ENCODE assay signal across 8 mouse cellular contexts in the genomic region with DNA sequence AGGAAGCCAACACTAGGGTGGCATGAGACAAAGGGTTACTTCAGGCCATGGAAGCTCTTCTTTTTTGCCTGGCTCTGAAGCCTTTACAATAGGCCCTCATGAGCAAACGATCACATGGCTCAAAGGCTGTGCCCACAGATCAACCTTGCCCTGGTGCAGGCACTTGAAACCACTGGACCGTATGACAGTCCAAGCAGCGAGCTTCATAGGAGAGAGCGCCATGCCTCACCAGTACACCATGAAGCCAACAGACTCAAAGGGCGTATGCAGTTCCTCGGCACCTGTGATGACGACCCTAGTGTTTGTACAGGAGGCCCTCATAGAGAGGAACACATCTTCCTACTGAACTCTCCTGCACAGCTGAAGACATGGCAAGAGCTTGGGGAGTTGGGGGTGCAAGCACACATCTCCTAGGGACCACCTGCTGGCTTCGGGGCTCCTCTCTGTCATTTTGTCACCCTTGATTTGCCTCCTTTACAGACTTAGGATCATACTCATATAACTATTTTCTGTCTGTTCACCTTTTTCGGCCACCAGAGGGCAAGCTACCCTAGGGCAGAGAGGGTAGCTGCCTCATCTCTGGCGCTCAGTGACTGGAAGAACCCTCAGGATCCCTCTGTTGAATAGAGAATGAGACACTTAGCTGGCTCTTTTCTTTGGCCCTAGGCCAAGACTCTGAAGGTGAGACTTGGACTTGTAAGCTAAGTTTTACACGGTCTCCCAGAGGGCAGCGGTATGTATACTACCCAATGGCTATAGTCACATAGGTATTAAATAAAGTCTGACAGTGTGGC.
A peak's percentile ranks its signal among the peaks of the same experiment; 100 is the strongest.
DNase-seq lines count a peak whose midpoint lies in the region; ATAC-seq and TF ChIP-seq lines count a peak whose summit lies in the region.

No protein-coding gene starts in this region.

- H3K4me2 ChIP-seq in forebrain, postnatal 0 days (ENCODE audit: low read depth) = no peak overlapping the region
- no peak overlapping the region for H3K4me2 ChIP-seq in hindbrain, postnatal 0 days (ENCODE audit: low read depth, low read length)
- no peak overlapping the region for H3K4me2 ChIP-seq in limb, embryonic 11.5 days (ENCODE audit: low read depth, severe bottlenecking)
- H3K4me2 ChIP-seq in stomach, embryonic 16.5 days (ENCODE audit: low read depth, low read length) = no peak overlapping the region

- no peaks in the 10 kb centered on the region for H3K9me3 ChIP-seq in forebrain, postnatal 0 days (ENCODE audit: low read length)
- H3K9me3 ChIP-seq in hindbrain, postnatal 0 days (ENCODE audit: low read length) = no peaks in the 10 kb centered on the region
- H3K9me3 ChIP-seq in limb, embryonic 11.5 days (ENCODE audit: control insufficient read depth, low read length) = no peaks in the 10 kb centered on the region
- H3K9me3 ChIP-seq in stomach, embryonic 16.5 days (replicated peaks; ENCODE audit: control insufficient read depth, low read length) = no peaks in the 10 kb centered on the region

- 69% methylated on average over 12 of the region's 12 CpGs for WGBS in forebrain, postnatal 0 days
- WGBS in hindbrain, postnatal 0 days = 72% methylated on average over 12 of the region's 12 CpGs
- WGBS in limb, embryonic 11.5 days = 87% methylated on average over 12 of the region's 12 CpGs
- 78% methylated on average over 12 of the region's 12 CpGs for WGBS in stomach, embryonic 16.5 days

- ATAC-seq in forebrain, postnatal 0 days = peak; percentile 72
- peak; percentile 72 for ATAC-seq in hindbrain, postnatal 0 days
- ATAC-seq in limb, embryonic 11.5 days (ENCODE audit: insufficient number of reproducible peaks, low FRiP score, low TSS enrichment, low read depth) = peak; percentile 24; the same call in 1 of the 2 replicates
- ATAC-seq in stomach, embryonic 16.5 days (ENCODE audit: insufficient read depth, low FRiP score) = peak; percentile 68; the same call in 1 of the 2 replicates

- H3K27ac ChIP-seq in testis, adult 2 months (ENCODE audit: control insufficient read depth, insufficient read depth, low read depth, low read length) = no peak overlapping the region
- no peak overlapping the region for H3K27ac ChIP-seq in forebrain, postnatal 0 days (ENCODE audit: low read depth, low read length)
- H3K27ac ChIP-seq in hindbrain, postnatal 0 days = 0 out of 2 replicates have a peak overlapping the region, but pooled peaks have one; percentile 20
- H3K27ac ChIP-seq in limb, embryonic 11.5 days (replicated peaks; ENCODE audit: low read depth, low read length) = no peak overlapping the region
- H3K27ac ChIP-seq in stomach, embryonic 16.5 days (ENCODE audit: low read length) = no peak overlapping the region

- DNase-seq in testis, postnatal 14 days (ENCODE audit: low spot score) = no peak
- DNase-seq in cerebellum, adult 11-12 months = peak; percentile 48
- peak; percentile 73 for DNase-seq in forebrain, postnatal 0 days
- peak; percentile 81 for DNase-seq in hindbrain, postnatal 0 days (ENCODE audit: low spot score)
- DNase-seq in limb, embryonic 11.5 days (ENCODE audit: low spot score) = peak; percentile 68
- DNase-seq in neural tube, embryonic 10.5 days (ENCODE audit: extremely low spot score, low spot score) = peak; percentile 42

- no peak for TF ChIP-seq POLR2A in testis, adult 2 months (IDR thresholded peaks at IDR 0.05; ENCODE audit: control insufficient read depth, low read depth, low read length)

- no peaks in the 10 kb centered on the region for H3K27me3 ChIP-seq in testis, adult 2 months (ENCODE audit: control insufficient read depth, insufficient read depth, low read length)
- H3K27me3 ChIP-seq in forebrain, postnatal 0 days (ENCODE audit: insufficient read depth, low read length) = no peaks in the 10 kb centered on the region
- no peaks in the 10 kb centered on the region for H3K27me3 ChIP-seq in hindbrain, postnatal 0 days (ENCODE audit: insufficient read depth, low read length)
- H3K27me3 ChIP-seq in limb, embryonic 11.5 days (ENCODE audit: control insufficient read depth, insufficient read depth, low read length) = no peaks in the 10 kb centered on the region
- no peaks in the 10 kb centered on the region for H3K27me3 ChIP-seq in stomach, embryonic 16.5 days (ENCODE audit: control insufficient read depth, insufficient read depth, low read length)

- no peak overlapping the region for H3K9ac ChIP-seq in forebrain, postnatal 0 days
- no peak overlapping the region for H3K9ac ChIP-seq in hindbrain, postnatal 0 days (replicated peaks; ENCODE audit: low read length)
- H3K9ac ChIP-seq in limb, embryonic 11.5 days (ENCODE audit: low read length) = no peak overlapping the region
- no peak overlapping the region for H3K9ac ChIP-seq in stomach, embryonic 16.5 days (ENCODE audit: low read length)

- H3K4me3 ChIP-seq in testis, adult 2 months (ENCODE audit: control insufficient read depth, low read depth, low read length) = no peak overlapping the region
- H3K4me3 ChIP-seq in forebrain, postnatal 0 days (ENCODE audit: low read depth, low read length) = no peak overlapping the region
- H3K4me3 ChIP-seq in hindbrain, postnatal 0 days (ENCODE audit: low read length) = no peak overlapping the region
- H3K4me3 ChIP-seq in limb, embryonic 11.5 days (ENCODE audit: low read depth, low read length) = no peak overlapping the region
- no peak overlapping the region for H3K4me3 ChIP-seq in stomach, embryonic 16.5 days (replicated peaks; ENCODE audit: low read length)

- peak; percentile 38; the same call in 1 of the 2 replicates for TF ChIP-seq CTCF in testis, adult 2 months (IDR thresholded peaks at IDR 0.05; ENCODE audit: control insufficient read depth, insufficient read depth, insufficient replicate concordance, low read depth, low read length)
- peak; percentile 77 for TF ChIP-seq CTCF in forebrain, postnatal 0 days (IDR thresholded peaks at IDR 0.05; ENCODE audit: low read depth)
- peak; percentile 79 for TF ChIP-seq CTCF in hindbrain, postnatal 0 days (IDR thresholded peaks at IDR 0.05; ENCODE audit: low read depth)

- H3K4me1 ChIP-seq in testis, adult 2 months (ENCODE audit: control insufficient read depth, insufficient read depth, low read length) = peaks cover 7% of the 10 kb centered on the region
- no peaks in the 10 kb centered on the region for H3K4me1 ChIP-seq in forebrain, postnatal 0 days (ENCODE audit: insufficient read depth)
- H3K4me1 ChIP-seq in hindbrain, postnatal 0 days (ENCODE audit: insufficient read depth, low read length) = no peaks in the 10 kb centered on the region
- H3K4me1 ChIP-seq in limb, embryonic 11.5 days (ENCODE audit: control insufficient read depth, insufficient read depth, low read length) = no peaks in the 10 kb centered on the region
- no peaks in the 10 kb centered on the region for H3K4me1 ChIP-seq in stomach, embryonic 16.5 days (ENCODE audit: control insufficient read depth, insufficient read depth, low read length)

- H3K36me3 ChIP-seq in testis, adult 2 months (ENCODE audit: control insufficient read depth, insufficient read depth, low read length) = no peaks in the 10 kb centered on the region
- H3K36me3 ChIP-seq in forebrain, postnatal 0 days (ENCODE audit: insufficient read depth) = peaks cover 83% of the 10 kb centered on the region
- peaks cover 74% of the 10 kb centered on the region for H3K36me3 ChIP-seq in hindbrain, postnatal 0 days (ENCODE audit: insufficient read depth, low read length)
- H3K36me3 ChIP-seq in limb, embryonic 11.5 days (ENCODE audit: control insufficient read depth, insufficient read depth, low read length) = peaks cover 37% of the 10 kb centered on the region; the same call in 1 of the 2 replicates
- peaks cover 24% of the 10 kb centered on the region for H3K36me3 ChIP-seq in stomach, embryonic 16.5 days (ENCODE audit: control insufficient read depth, insufficient read depth, low read length)
